Mouse (Mus musculus) olfactory bulb, adult 2 months (tissue): ENCODE results near the gene Fgfr2.

Experiments used
- CTCF ChIP-seq: fragments of 200-500 bp; IDR thresholded peaks from 2 replicates; pipeline ENCODE4 v1.5.1; 2012; ENCODE audit warnings: low read depth, mild to moderate bottlenecking, low read length, moderate library complexity; ENCODE audit not compliant: insufficient read depth
- POLR2A ChIP-seq: fragments of 200-500 bp; IDR thresholded peaks from 2 replicates; pipeline ENCODE4 v1.6.1; 2012; ENCODE audit warnings: mild to moderate bottlenecking, low read depth, low read length, moderate library complexity; ENCODE audit not compliant: insufficient read depth

DNA sequence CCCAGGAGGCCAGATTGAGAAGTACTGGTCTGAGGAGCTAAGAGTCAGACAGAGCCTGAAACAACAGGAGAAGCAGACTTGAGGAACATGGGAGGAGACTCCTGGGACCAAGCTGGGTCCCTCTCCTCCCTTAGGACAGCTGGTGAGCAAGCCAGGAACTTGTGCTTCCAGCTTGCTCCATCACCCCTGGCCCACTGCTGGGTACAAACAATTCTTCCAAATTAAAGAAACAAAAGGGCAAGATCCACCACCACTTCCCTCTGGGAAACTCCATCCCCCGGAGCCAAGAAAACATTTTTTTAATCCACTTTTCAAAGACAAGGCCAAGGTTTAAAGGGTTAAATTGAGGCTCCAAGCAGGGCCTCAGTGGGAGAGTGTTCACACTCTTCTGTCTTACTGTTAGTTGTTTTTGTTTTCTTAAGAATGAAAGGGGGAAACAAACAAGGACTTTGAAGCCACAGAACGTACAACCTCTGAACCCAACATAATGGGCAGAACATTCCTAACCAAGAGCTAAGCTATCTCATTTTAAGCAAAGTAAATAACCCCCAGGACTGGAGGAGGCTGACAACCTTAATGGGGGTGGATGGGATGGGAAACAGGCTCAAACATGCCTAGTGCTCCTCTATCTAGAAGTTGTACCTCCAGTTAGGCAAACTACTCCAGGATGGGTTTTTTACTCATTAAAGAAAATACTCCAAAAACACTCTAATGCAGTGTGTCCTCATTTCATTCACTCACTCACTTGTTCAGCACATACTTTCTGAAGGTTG, 849.2 kb downstream of the Fgfr2 start:
- no peak for TF ChIP-seq CTCF
- TF ChIP-seq POLR2A, result no peak
